Mouse (Mus musculus) E14TG2a.4 (cell line): ENCODE measurements around the gene Fam151b.

Experiments used
- CTCF ChIP-seq: conservative IDR thresholded peaks from 2 replicates; pipeline ENCODE4 v1.5.1; 2014; ENCODE audit warnings: low read length
- NANOG ChIP-seq: IDR thresholded peaks from 2 replicates; pipeline ENCODE4 v1.6.1; 2014; ENCODE audit warnings: borderline replicate concordance, low read length, mixed read lengths

- TF ChIP-seq CTCF (no peak), NANOG (peak; percentile 69; the same call in 1 of the 2 replicates)
Measured at GRCm38 (mm10) chr13:92491923-92492322, 8.1 kb upstream of the Fam151b start.
